Mouse (Mus musculus) MEL (cell line): ENCODE measurements around the gene Fam102a. TPM values are rescaled to one million over a fixed set of nuclear protein-coding genes. Genes with fewer than 3 reads are reported as not detected.

Experiments used
- DNase-seq: peaks from one replicate; pipeline ENCODE4 v3.0.0; 2011; ENCODE audit warnings: low read depth, low spot score
- H3K27ac ChIP-seq: 2 replicates; pipeline ENCODE4 v1.5.1; 2012; ENCODE audit warnings: low read depth, mild to moderate bottlenecking, control low read depth, low read length, moderate library complexity; ENCODE audit not compliant: control insufficient read depth
- H3K27me3 ChIP-seq, 2 experiments: fragments of 150-350 bp in 1 of 2; sonication (generic) in 1 of 2; 2 replicates each; pipeline ENCODE4 v1.6.1; 2012; ENCODE audit warnings: low read length in 2 of 2, mild to moderate bottlenecking in 2 of 2, improper control_type of control experiment in 1 of 2, moderate library complexity in 1 of 2; ENCODE audit not compliant: insufficient read depth in 2 of 2, control insufficient read depth in 1 of 2
- H3K36me3 ChIP-seq, 2 experiments: 2 replicates each; pipeline ENCODE4 v1.6.1; 2012 to 2014; ENCODE audit warnings: low read length in 2 of 2, improper control_type of control experiment in 1 of 2, inconsistent platforms in 1 of 2, mild to moderate bottlenecking in 1 of 2; ENCODE audit not compliant: insufficient read depth in 2 of 2, control insufficient read depth in 1 of 2
- H3K4me1 ChIP-seq, 2 experiments: fragments of 150-350 bp in 1 of 2; sonication (generic) in 1 of 2; 2 replicates each; pipeline ENCODE4 v1.6.1; 2012; ENCODE audit warnings: low read length in 2 of 2, improper control_type of control experiment in 1 of 2, mild to moderate bottlenecking in 1 of 2; ENCODE audit not compliant: insufficient read depth in 2 of 2, control insufficient read depth in 1 of 2
- H3K4me3 ChIP-seq, 2 experiments: fragments of 150-350 bp in 1 of 2; sonication (generic) in 1 of 2; 2 replicates each; pipeline ENCODE4 v1.5.1; 2012; ENCODE audit warnings: low read depth in 2 of 2, low read length in 2 of 2, mild to moderate bottlenecking in 2 of 2, moderate library complexity in 2 of 2, control low read depth in 1 of 2, improper control_type of control experiment in 1 of 2; ENCODE audit not compliant: control insufficient read depth in 1 of 2, insufficient read depth in 1 of 2
- H3K79me2 ChIP-seq: 2 replicates; pipeline ENCODE4 v1.6.1; 2012; ENCODE audit warnings: mild to moderate bottlenecking, low read length, moderate library complexity; ENCODE audit not compliant: control insufficient read depth, poor library complexity, insufficient read depth
- H3K9ac ChIP-seq: 2 replicates; pipeline ENCODE4 v1.6.1; 2012; ENCODE audit warnings: low read depth, mild to moderate bottlenecking, control low read depth, low read length, moderate library complexity; ENCODE audit not compliant: control insufficient read depth, poor library complexity, severe bottlenecking
- H3K9me3 ChIP-seq: fragments of 150-350 bp; sonication (generic); replicated peaks from 2 replicates; pipeline ENCODE4 v1.6.1; 2012; ENCODE audit warnings: mild to moderate bottlenecking, low read length, improper control_type of control experiment, moderate library complexity; ENCODE audit not compliant: insufficient read depth
- CHD1 ChIP-seq: IDR thresholded peaks from 2 replicates; pipeline ENCODE4 v1.6.1; 2012; ENCODE audit warnings: low read depth, mild to moderate bottlenecking, inconsistent platforms, low read length, improper control_type of control experiment
- CHD2 ChIP-seq: IDR thresholded peaks from 2 replicates; pipeline ENCODE4 v1.6.1; 2011; ENCODE audit warnings: low read length, improper control_type of control experiment
- ELF1 ChIP-seq: IDR thresholded peaks from 2 replicates; pipeline ENCODE4 v1.6.1; 2014; ENCODE audit warnings: low read depth, mild to moderate bottlenecking, inconsistent platforms, low read length, improper control_type of control experiment, moderate library complexity
- EP300 ChIP-seq, 2 experiments: IDR thresholded peaks; 2 replicates each; pipeline ENCODE4 v1.6.1; 2011; ENCODE audit warnings: improper control_type of control experiment in 2 of 2, low read length in 2 of 2, low read depth in 1 of 2, mild to moderate bottlenecking in 1 of 2
- ETS1 ChIP-seq: IDR thresholded peaks from 2 replicates; pipeline ENCODE4 v1.6.1; 2012; ENCODE audit warnings: low read depth, mild to moderate bottlenecking, inconsistent platforms, low read length, improper control_type of control experiment, moderate library complexity
- GATA1 ChIP-seq: IDR thresholded peaks from 2 replicates; pipeline ENCODE4 v1.6.1; 2011; ENCODE audit warnings: low read depth, low read length, improper control_type of control experiment
- HCFC1 ChIP-seq: IDR thresholded peaks from 2 replicates; pipeline ENCODE4 v1.6.1; 2012; ENCODE audit warnings: low read depth, mild to moderate bottlenecking, inconsistent platforms, low read length, improper control_type of control experiment, moderate library complexity
- JUND ChIP-seq: IDR thresholded peaks from 2 replicates; pipeline ENCODE4 v1.6.1; 2011; ENCODE audit warnings: low read depth, mild to moderate bottlenecking, improper control_type of control experiment, low read length
- MAX ChIP-seq: IDR thresholded peaks from 2 replicates; pipeline ENCODE4 v1.6.1; 2011; ENCODE audit warnings: low read length, improper control_type of control experiment
- MAZ ChIP-seq: IDR thresholded peaks from 2 replicates; pipeline ENCODE4 v1.6.1; 2012; ENCODE audit warnings: low read depth, mild to moderate bottlenecking, inconsistent platforms, low read length, improper control_type of control experiment
- MEF2A ChIP-seq: IDR thresholded peaks from 2 replicates; pipeline ENCODE4 v1.6.1; 2014; ENCODE audit warnings: low read depth, mild to moderate bottlenecking, inconsistent platforms, low read length, improper control_type of control experiment; ENCODE audit not compliant: poor library complexity, insufficient replicate concordance, severe bottlenecking; ENCODE audit errors: extremely low read depth
- MXI1 ChIP-seq: IDR thresholded peaks from 2 replicates; pipeline ENCODE4 v1.6.1; 2011; ENCODE audit warnings: mild to moderate bottlenecking, low read depth, low read length, improper control_type of control experiment
- MYC ChIP-seq: IDR thresholded peaks from 2 replicates; pipeline ENCODE4 v1.6.1; 2011; ENCODE audit warnings: low read depth, mild to moderate bottlenecking, low read length, improper control_type of control experiment, moderate library complexity
- POLR2A ChIP-seq, 2 experiments: IDR thresholded peaks; 2 replicates each; pipeline ENCODE4 v1.6.1; 2011 to 2012; ENCODE audit warnings: low read length in 2 of 2, mild to moderate bottlenecking in 2 of 2, control low read depth in 1 of 2, improper control_type of control experiment in 1 of 2, low read depth in 1 of 2, moderate library complexity in 1 of 2; ENCODE audit not compliant: control insufficient read depth in 1 of 2, insufficient read depth in 1 of 2, poor library complexity in 1 of 2
- SIN3A ChIP-seq: IDR thresholded peaks from 2 replicates; pipeline ENCODE4 v1.6.1; 2012; ENCODE audit warnings: low read length, improper control_type of control experiment, inconsistent platforms
- SMC3 ChIP-seq: IDR thresholded peaks from 2 replicates; pipeline ENCODE4 v1.6.1; 2011; ENCODE audit warnings: low read depth, low read length, improper control_type of control experiment
- TBP ChIP-seq: IDR thresholded peaks from 2 replicates; pipeline ENCODE4 v1.8.0; 2011; ENCODE audit warnings: low read depth, low read length, improper control_type of control experiment
- TCF12 ChIP-seq: IDR thresholded peaks from 2 replicates; pipeline ENCODE4 v1.6.1; 2014; ENCODE audit warnings: low read depth, mild to moderate bottlenecking, inconsistent platforms, low read length, improper control_type of control experiment, moderate library complexity
- USF2 ChIP-seq, 2 experiments: IDR thresholded peaks; 2 replicates each; pipeline ENCODE4 v1.6.1; 2011 to 2012; ENCODE audit warnings: improper control_type of control experiment in 2 of 2, low read length in 2 of 2, borderline replicate concordance in 1 of 2, inconsistent platforms in 1 of 2, low read depth in 1 of 2, mild to moderate bottlenecking in 1 of 2; ENCODE audit not compliant: insufficient read depth in 1 of 2
- ZC3H11A ChIP-seq: IDR thresholded peaks from 2 replicates; pipeline ENCODE4 v1.6.1; 2012; ENCODE audit warnings: low read depth, mild to moderate bottlenecking, inconsistent platforms, low read length, improper control_type of control experiment
- ZKSCAN1 ChIP-seq: IDR thresholded peaks from 2 replicates; pipeline ENCODE4 v1.6.1; 2012; ENCODE audit warnings: low read depth, mild to moderate bottlenecking, inconsistent platforms, low read length, improper control_type of control experiment, moderate library complexity
- ZNF384 ChIP-seq: IDR thresholded peaks from 2 replicates; pipeline ENCODE4 v1.6.1; 2012; ENCODE audit warnings: low read depth, mild to moderate bottlenecking, inconsistent platforms, low read length, improper control_type of control experiment
- polyA plus RNA-seq, 2 experiments: library from polyadenylated mRNA; stranded (reverse) in 1 of 2; unstranded in 1 of 2; fragments of >175 nt in 1 of 2; fragments of >200 nt in 1 of 2; gene quantifications; 2 replicates each; pipeline versions ENCODE4 v1.2.1 to v1.2.4; 2012; ENCODE audit warnings: low replicate concordance in 2 of 2, low read depth in 1 of 2; ENCODE audit not compliant: insufficient read length in 2 of 2, insufficient read depth in 1 of 2, missing spikeins in 1 of 2
- total RNA-seq: library from RNA; depleted of rRNA; stranded (reverse); fragments of 300-350 nt; gene quantifications from 2 replicates; pipeline ENCODE4 v1.2.3, GENCODE M21; 2012

The Fam102a gene
- total and polyA plus RNA-seq, 3 experiments = 1.8 to 2.4 TPM; not detected in 1

- H3K36me3 ChIP-seq = peaks cover 0 to 5% of the 10 kb centered on the region in 2 experiments; a peak in 1 of 4 replicates
- no peak for TF ChIP-seq ETS1
- TF ChIP-seq HCFC1 = no peak
- TF ChIP-seq POLR2A (IDR thresholded peaks at IDR 0.05; ENCODE audit: control insufficient read depth in 1 of 2, insufficient read depth in 1 of 2, low read depth in 1 of 2, low read length in 2 of 2, poor library complexity in 1 of 2) = no peak
- TF ChIP-seq MXI1 = no peak
- TF ChIP-seq MYC = no peak
- TF ChIP-seq ZC3H11A = no peak
- no peak for TF ChIP-seq ZKSCAN1
- TF ChIP-seq TCF12 = no peak
- TF ChIP-seq JUND = no peak
- no peak for TF ChIP-seq EP300 (IDR thresholded peaks at IDR 0.05; ENCODE audit: low read depth in 1 of 2, low read length in 2 of 2)
- TF ChIP-seq MAX = no peak
- TF ChIP-seq MAZ = no peak
- no peak for TF ChIP-seq CHD2
- TF ChIP-seq ZNF384 = no peak
- TF ChIP-seq MEF2A = no peak
- no peak for DNase-seq
- H3K9ac ChIP-seq = no peak overlapping the region
- peaks cover 0 to 3% of the 10 kb centered on the region in 2 experiments; a peak in 2 of 4 replicates for H3K4me1 ChIP-seq
- no peaks in the 10 kb centered on the region for H3K27me3 ChIP-seq
- no peak overlapping the region for H3K4me3 ChIP-seq
- H3K27ac ChIP-seq = no peak overlapping the region
- no peaks in the 10 kb centered on the region for H3K9me3 ChIP-seq
- no peaks in the 10 kb centered on the region for H3K79me2 ChIP-seq
Measured at GRCm38 (mm10) chr2:32598506-32598905, 63.4 kb downstream of the Fam102a start.

- H3K36me3 ChIP-seq = peaks cover 0 to 5% of the 10 kb centered on the region in 2 experiments; a peak in 1 of 4 replicates
- H3K9me3 ChIP-seq = no peaks in the 10 kb centered on the region
- H3K27me3 ChIP-seq = no peaks in the 10 kb centered on the region
- TF ChIP-seq USF2 (IDR thresholded peaks at IDR 0.05; ENCODE audit: borderline replicate concordance in 1 of 2, insufficient read depth in 1 of 2, low read depth in 1 of 2, low read length in 2 of 2) (no peak), POLR2A (IDR thresholded peaks at IDR 0.05; ENCODE audit: control insufficient read depth in 1 of 2, insufficient read depth in 1 of 2, low read depth in 1 of 2, low read length in 2 of 2, poor library complexity in 1 of 2) (no peak), ELF1 (no peak), MEF2A (no peak), CHD2 (no peak), SMC3 (no peak), MYC (no peak), GATA1 (no peak), SIN3A (no peak), ZKSCAN1 (no peak), TBP (no peak), CHD1 (no peak)
- TF ChIP-seq, all 39 proteins: peak for 0
- no peak within 1 kb of the TSS for H3K4me3 ChIP-seq
- DNase-seq = no peak
- H3K4me1 ChIP-seq = peaks cover 0 to 3% of the 10 kb centered on the region in 2 experiments; a peak in 2 of 4 replicates
- no peak within 1 kb of the TSS for H3K27ac ChIP-seq
- H3K79me2 ChIP-seq = no peaks in the 10 kb centered on the region
- no peak within 1 kb of the TSS for H3K9ac ChIP-seq
Measured at GRCm38 (mm10) chr2:32599409-32599808, 64.3 kb downstream of the Fam102a start, which contains the start of gene St6galnac6. TSS of gene St6galnac6 (plus strand) at chr2:32599709.
